Mouse (Mus musculus) olfactory bulb, adult 2 months (tissue): ENCODE results near the gene Usp45.
A peak's percentile ranks its signal among the peaks of the same experiment; 100 is the strongest.

Experiments
- CTCF ChIP-seq: fragments of 200-500 bp; IDR thresholded peaks from 2 replicates; pipeline ENCODE4 v1.5.1; 2012; ENCODE audit warnings: low read depth, mild to moderate bottlenecking, low read length, moderate library complexity; ENCODE audit not compliant: insufficient read depth
- POLR2A ChIP-seq: fragments of 200-500 bp; IDR thresholded peaks from 2 replicates; pipeline ENCODE4 v1.6.1; 2012; ENCODE audit warnings: mild to moderate bottlenecking, low read depth, low read length, moderate library complexity; ENCODE audit not compliant: insufficient read depth

- no peak for TF ChIP-seq CTCF
- peak; percentile 65 for TF ChIP-seq POLR2A
These were observed 112.7 kb downstream of the Usp45 start, which contains the start of gene Coq3 for GRCm38 (mm10) chr4:21879565-21880220.
